Mouse (Mus musculus) megakaryocyte, embryonic 14.5 days (primary cell): ENCODE measurements at regions not wholly inside any gene's neighbourhood (a gene's known extent, or its start where the extent isn't known, plus 50 kb on each side); places are given as distances from the start of the nearest gene placed in this dataset.
A peak's percentile ranks its signal among the peaks of the same experiment; 100 is the strongest.

ENCODE experiments used
- H3K27me3 ChIP-seq: replicated peaks from 2 replicates; pipeline ENCODE3; 2012; ENCODE audit warnings: inconsistent platforms
- H3K36me3 ChIP-seq: replicated peaks from 2 replicates; pipeline ENCODE3; 2012; ENCODE audit warnings: low read length, inconsistent platforms, mixed read lengths
- H3K4me1 ChIP-seq: 2 replicates; pipeline ENCODE4 v1.6.1; 2012; ENCODE audit warnings: inconsistent platforms
- H3K4me3 ChIP-seq: replicated peaks from 2 replicates; pipeline ENCODE3; 2012; ENCODE audit warnings: moderate library complexity, mild to moderate bottlenecking, inconsistent platforms
- H3K9me3 ChIP-seq: 2 replicates; pipeline ENCODE4 v1.6.1; 2012; ENCODE audit warnings: inconsistent platforms
- FLI1 ChIP-seq: IDR thresholded peaks from 2 replicates; pipeline ENCODE4 v1.6.1; 2012; ENCODE audit warnings: low read length, inconsistent platforms, mixed read lengths
- GATA1 ChIP-seq: IDR thresholded peaks from 3 replicates; pipeline ENCODE4 v1.6.1; 2012; ENCODE audit warnings: mixed read lengths, low read length, inconsistent platforms, borderline replicate concordance

DNA sequence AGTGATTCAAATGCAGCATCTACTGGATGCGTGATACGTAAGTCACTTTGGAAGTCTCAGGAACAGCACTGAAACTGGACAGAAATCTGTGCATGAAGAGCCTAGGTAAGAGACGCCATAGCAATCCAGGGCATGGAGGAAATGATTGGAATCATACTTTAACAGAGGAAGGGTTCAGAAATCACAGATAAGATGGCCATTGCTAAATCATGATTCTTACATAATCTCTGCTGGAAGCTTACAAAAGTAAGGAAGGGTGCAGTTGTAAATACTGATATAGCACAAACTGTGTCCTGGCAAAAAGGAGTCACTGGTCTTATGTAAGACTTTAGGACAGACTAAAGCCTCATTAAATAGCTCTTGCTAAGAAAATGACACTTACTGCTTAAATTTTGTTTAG is 474.8 kb upstream of the Zic4 start:
- Histone ChIP-seq H3K36me3 (no peaks in the 10 kb centered on the region), H3K4me3 (no peak overlapping the region), H3K9me3 (0 out of 2 replicates have a peak, but pooled peaks cover 2% of the 10 kb centered on the region), H3K4me1 (no peaks in the 10 kb centered on the region), H3K27me3 (no peaks in the 10 kb centered on the region)
- TF ChIP-seq FLI1 (no peak), GATA1 (no peak)

DNA sequence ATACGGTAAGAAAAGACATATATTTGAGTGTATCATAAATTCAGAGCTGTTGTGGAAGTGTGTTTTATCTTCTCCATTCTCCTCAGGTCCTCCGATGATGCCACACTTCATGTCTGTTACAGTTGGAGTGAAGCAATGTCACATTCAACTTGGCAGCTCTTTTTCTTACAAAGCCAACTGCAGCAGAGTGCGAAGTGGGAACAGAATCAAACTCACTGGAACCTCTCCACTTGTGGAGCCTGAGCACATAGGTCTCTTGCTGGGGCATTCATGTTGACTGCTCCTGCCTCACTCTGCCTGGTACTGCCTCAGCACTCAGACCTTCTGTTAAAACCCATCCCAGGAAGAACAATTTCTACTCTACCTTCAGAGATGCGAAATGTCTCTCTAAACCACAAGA is 471.4 kb upstream of the Zic4 start:
- Histone ChIP-seq H3K36me3 (no peaks in the 10 kb centered on the region), H3K4me3 (no peak overlapping the region)
- TF ChIP-seq GATA1, result no peak
- TF ChIP-seq FLI1, result no peak

DNA sequence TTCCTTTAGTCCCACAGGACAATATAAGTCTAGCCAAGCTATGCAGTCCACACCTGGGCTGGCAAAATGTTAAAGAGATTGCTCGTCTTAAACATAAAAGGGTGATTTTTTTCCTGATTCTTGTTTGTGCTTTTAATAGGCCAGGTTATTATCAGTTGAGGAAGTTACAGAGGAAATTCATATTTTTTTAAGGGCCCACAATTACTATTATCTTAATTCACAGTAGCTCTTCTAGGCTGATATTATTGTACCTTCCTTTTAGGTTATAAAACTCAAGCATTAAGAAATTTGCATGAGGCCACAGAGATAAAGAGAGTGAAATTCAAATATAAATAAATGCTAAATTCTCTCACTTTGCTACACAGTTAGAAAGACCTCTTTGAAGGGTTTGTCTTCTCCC is 469.4 kb upstream of the Zic4 start:
- Histone ChIP-seq H3K9me3 (peaks cover 3% of the 10 kb centered on the region; the same call in 1 of the 2 replicates), H3K27me3 (no peaks in the 10 kb centered on the region), H3K4me1 (no peaks in the 10 kb centered on the region), H3K36me3 (no peaks in the 10 kb centered on the region), H3K4me3 (no peak overlapping the region)
- TF ChIP-seq GATA1 (no peak), FLI1 (no peak)

More for the DNA sequence above, 471.4 kb upstream of the Zic4 start:
- Histone ChIP-seq H3K9me3 (peaks cover 3% of the 10 kb centered on the region; the same call in 1 of the 2 replicates), H3K27me3 (no peaks in the 10 kb centered on the region), H3K4me1 (no peaks in the 10 kb centered on the region)

DNA sequence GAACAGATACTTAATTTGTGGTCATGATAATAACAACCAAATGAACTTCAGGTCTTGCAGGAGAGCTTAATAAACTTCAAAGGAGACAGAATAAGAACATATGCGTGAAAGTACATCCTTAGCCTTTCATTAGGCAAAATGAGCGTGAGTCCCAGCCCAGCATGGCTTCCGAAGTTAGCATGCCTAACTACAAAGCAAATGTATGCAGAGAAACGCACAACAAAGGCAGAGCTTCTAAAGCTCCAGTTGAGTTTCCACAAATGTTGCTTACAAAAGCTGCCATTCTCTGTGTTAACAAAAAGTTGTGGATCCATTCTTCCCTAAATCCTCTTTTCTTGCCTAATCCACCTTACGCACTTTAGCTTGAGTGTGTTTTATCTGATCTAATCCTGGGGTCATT is 458.7 kb upstream of the Zic4 start:
- TF ChIP-seq GATA1, result no peak
- no peaks in the 10 kb centered on the region for H3K36me3 ChIP-seq
- H3K27me3 ChIP-seq, result no peaks in the 10 kb centered on the region
- peaks cover 21% of the 10 kb centered on the region for H3K9me3 ChIP-seq
- H3K4me1 ChIP-seq, result no peaks in the 10 kb centered on the region
- H3K4me3 ChIP-seq, result no peak overlapping the region

DNA sequence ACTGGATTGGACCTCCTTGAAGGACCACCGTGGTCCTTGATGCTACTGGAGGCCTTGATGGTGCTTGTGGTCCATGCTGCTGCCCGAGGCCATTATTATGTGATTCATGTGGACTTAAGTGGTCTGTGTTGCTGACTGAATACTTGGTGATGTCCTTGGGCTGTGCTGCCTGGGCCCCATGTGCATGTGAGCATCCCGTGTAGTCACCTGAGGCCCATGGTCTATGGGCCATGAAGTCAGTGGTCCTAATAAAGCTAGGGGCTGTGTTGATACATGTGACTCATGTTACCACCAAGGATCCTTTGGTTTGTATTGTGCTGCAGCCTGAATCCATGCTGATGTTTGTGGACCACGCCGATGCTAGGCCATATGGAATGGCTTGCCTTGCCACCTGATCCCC is 456.1 kb upstream of the Zic4 start:
- peaks cover 21% of the 10 kb centered on the region for H3K9me3 ChIP-seq
- no peak for TF ChIP-seq FLI1
- no peak for TF ChIP-seq GATA1
- no peaks in the 10 kb centered on the region for H3K27me3 ChIP-seq
- no peaks in the 10 kb centered on the region for H3K36me3 ChIP-seq
- H3K4me3 ChIP-seq, result peak overlapping the region; percentile 21
- H3K4me1 ChIP-seq, result no peaks in the 10 kb centered on the region

DNA sequence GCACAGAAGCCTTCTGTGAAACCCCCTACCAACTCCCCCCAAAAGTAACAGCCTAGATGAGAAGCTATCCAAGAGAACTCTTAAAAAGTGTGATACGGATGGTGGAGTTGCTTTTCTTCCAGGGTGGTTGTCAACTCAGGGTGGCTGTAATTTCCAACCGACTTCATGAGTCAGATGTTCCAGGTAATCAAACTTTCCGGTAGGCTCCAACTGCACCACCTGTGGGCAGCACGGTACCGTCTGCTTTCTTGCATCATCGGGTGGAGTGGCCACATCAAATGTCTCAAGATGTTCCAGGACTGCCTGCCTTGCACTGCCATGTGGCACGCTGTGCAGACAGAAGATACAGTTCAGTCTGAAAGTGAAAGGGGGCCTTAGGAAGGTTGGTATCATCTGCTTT is 455.5 kb upstream of the Zic4 start:
- H3K4me1 ChIP-seq, result no peaks in the 10 kb centered on the region
- TF ChIP-seq GATA1 (no peak), FLI1 (no peak)
- H3K9me3 ChIP-seq, result peaks cover 17% of the 10 kb centered on the region
- H3K27me3 ChIP-seq, result no peaks in the 10 kb centered on the region
- H3K4me3 ChIP-seq, result no peak overlapping the region
- no peaks in the 10 kb centered on the region for H3K36me3 ChIP-seq

DNA sequence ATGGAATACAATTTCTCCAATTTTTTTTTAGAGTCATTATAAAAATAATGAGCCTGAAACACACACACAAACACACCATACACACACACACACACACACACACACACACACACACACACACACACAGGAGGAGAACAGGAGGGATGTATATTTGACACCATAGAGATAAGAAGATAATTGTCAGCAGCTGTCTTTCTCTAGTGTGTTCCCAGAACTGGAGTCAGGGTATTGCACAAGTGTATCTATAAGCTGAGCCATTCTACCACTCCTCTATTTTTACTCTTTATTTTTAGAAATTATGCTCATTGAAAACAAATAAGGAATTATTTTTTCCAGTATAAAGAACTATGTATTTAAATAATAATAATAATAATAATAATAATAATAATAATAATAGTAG is 407.6 kb upstream of the Zic4 start:
- Histone ChIP-seq H3K27me3 (no peaks in the 10 kb centered on the region), H3K36me3 (no peaks in the 10 kb centered on the region), H3K4me1 (no peaks in the 10 kb centered on the region), H3K9me3 (no peaks in the 10 kb centered on the region), H3K4me3 (no peak overlapping the region)
- TF ChIP-seq FLI1 (no peak), GATA1 (no peak)

DNA sequence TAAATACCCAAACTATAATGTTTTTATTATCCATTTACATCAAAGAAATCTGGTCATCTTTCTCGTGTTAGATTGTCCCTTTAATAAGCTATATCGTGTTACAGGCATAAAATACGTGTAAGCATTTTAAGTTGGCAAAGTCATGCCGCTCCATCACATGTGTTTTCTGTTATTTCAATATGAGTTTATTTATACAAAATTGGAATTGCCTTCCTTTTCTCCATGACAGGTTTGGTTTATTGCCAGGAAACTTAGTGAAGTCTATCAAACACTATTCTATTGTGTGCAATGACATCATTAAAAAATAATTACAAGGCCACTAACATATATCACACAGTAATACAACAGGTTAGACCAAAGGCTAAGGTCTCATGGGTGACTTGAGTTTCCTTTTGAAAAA is 400.8 kb upstream of the Zic4 start:
- no peaks in the 10 kb centered on the region for H3K9me3 ChIP-seq
- TF ChIP-seq FLI1 (no peak), GATA1 (no peak)
- H3K36me3 ChIP-seq, result no peaks in the 10 kb centered on the region
- no peaks in the 10 kb centered on the region for H3K4me1 ChIP-seq
- H3K4me3 ChIP-seq, result no peak overlapping the region
- H3K27me3 ChIP-seq, result no peaks in the 10 kb centered on the region

DNA sequence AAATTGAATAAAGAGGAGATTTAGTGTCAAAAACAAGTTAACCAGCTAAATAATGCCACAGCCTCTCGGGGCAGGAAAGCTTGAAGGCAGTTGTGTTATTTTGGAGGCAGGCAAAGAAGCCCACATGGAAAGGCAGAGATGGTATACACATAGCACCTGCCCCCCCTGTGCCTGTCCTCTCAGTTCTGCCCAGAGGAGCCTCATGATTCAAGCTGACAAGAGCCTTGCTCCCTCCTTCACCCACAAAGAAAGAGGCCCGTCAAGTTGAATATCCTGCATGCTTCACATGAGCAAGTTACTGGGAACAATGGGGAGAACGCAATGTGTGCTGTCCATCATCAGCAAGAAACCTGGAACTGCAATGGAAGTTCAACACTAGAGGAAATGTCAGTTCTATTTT is 398.2 kb upstream of the Zic4 start:
- Histone ChIP-seq H3K4me3 (no peak overlapping the region), H3K9me3 (no peaks in the 10 kb centered on the region), H3K4me1 (no peaks in the 10 kb centered on the region), H3K27me3 (no peaks in the 10 kb centered on the region), H3K36me3 (no peaks in the 10 kb centered on the region)
- TF ChIP-seq GATA1, result no peak
- TF ChIP-seq FLI1, result no peak

DNA sequence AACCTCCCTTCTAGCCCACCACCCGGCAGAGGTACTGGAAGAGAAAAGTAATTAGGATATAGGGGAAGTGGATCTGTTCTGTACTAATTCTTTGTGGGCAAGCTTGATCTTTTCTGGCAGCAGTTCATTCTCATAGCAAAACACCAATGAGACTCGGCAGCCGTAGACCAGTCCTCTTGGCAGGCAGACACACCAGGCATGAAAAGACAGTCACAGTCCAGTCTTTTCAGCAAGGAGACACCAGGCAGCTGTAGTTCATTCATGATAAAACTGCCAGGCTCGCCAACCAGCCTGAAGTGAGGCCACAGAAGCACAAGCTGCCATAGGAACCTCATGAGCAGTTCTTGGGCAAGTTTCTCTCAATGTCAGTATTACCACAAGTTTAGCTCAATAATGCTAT is 383.5 kb upstream of the Zic4 start:
- no peak overlapping the region for H3K4me3 ChIP-seq
- no peaks in the 10 kb centered on the region for H3K4me1 ChIP-seq
- H3K9me3 ChIP-seq, result peaks cover 11% of the 10 kb centered on the region; the same call in 1 of the 2 replicates
- H3K27me3 ChIP-seq, result no peaks in the 10 kb centered on the region
- no peaks in the 10 kb centered on the region for H3K36me3 ChIP-seq
- no peak for TF ChIP-seq FLI1
- TF ChIP-seq GATA1, result no peak
